Mouse (Mus musculus): ENCODE results near the gene Stag3.
A peak's percentile ranks its signal among the peaks of the same experiment; 100 is the strongest.

Gene Stag3

GRCm38 (mm10) chr5:138268980-138269379 lies 11.1 kb upstream of the Stag3 start:
- DNase-seq (ENCODE audit: low spot score in 2 of 2), result no peak

GRCm38 (mm10) chr5:138271232-138271631 lies 8.8 kb upstream of the Stag3 start:
- no peak for DNase-seq (ENCODE audit: low spot score in 2 of 2)

DNA sequence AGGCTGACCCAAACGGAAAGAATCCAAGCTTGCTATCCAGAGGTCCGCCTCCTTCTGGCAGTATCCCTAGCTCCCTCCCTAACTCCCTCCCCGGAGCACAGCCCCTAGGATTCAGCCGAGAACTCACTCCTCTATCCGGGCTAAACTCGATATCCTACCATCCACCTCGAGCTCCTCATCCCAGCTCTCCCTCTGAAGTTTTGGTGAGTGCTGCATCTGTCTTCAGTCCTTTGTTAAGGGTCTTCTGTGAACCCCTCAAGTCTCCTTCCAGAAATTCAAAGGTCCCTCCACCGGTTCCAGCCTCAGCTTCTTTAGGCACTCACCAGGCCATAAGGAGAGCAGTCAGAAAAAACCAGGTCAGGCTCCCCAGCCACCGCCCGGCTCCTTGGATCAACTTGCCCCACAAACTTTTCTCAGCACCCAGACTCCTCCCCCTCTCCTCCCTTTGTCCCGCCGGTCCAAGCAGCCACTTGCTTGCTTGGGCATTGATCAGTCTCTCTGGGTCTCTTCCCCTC lies 7.6 kb upstream of the Stag3 start, which contains the start of gene Gal3st4:
TSS of gene Gal3st4 (minus strand) at position 432 of the 515 bp plus-strand sequence.
- peak in 1 of 2 experiments; percentile 38 for DNase-seq (ENCODE audit: low spot score in 2 of 2)

DNA sequence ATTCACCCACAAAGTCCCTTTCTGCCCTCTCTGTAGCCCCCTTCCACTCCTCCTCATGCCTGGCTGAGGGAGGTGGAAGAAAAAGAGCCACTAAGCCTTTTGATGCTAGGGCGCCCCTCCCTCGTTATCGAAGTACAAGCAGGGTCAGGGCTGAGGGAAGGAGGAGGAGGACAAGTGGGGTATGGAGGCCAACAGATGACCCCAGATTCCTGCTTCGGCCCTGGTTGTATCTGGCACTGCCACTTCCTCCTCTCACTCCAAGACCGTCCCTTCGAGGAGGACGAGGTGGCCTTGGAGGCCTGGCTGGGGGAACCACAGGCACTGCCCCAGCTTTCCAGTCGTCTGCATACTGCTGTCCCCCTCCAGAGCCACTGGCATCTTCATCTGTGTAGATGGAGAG lies 5.9 kb upstream of the Stag3 start:
- no peak for DNase-seq (ENCODE audit: low spot score in 2 of 2)

DNA sequence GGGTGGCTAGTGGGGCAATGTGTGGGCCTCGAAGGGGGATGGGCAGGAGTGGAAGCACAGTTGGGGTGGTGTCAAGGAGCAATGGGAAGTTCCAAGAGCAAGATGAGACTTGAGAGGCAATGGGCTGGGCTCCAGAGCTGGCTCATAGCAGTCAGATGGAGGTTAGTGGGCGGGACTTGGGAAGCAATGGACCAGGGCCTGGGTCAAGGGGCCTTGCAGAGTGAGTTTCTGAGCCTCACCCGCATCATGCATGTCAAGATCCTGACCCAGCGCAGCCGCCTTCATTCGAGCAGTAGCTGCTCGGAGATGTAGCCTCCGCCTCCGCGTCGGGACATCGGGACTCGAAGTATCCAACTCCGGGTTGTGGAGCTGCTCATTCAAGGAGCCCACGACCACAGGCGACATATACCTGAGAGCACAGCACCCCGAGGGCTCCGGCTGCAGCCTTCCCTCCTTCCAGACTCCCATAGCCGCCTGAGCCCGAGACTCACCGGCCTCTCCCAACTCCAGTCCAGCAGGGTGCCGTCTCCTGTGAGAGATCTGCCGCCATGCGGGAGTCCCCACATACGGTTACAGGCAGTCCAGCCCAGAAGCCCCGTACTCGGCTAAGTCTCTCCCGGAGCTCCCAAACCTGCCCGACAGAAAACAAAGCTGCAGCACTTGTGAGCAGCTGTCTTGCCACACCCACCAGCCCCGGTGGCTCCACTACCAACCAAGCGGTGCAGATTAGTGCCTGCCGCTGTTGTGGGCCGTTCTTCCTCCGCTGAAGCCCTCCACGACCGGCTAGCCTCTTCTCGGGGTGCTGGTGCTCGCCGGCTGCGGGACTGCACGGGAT lies 4.6 kb upstream of the Stag3 start:
- peak in 1 of 2 experiments; percentile 38 for DNase-seq (ENCODE audit: low spot score in 2 of 2)

DNA sequence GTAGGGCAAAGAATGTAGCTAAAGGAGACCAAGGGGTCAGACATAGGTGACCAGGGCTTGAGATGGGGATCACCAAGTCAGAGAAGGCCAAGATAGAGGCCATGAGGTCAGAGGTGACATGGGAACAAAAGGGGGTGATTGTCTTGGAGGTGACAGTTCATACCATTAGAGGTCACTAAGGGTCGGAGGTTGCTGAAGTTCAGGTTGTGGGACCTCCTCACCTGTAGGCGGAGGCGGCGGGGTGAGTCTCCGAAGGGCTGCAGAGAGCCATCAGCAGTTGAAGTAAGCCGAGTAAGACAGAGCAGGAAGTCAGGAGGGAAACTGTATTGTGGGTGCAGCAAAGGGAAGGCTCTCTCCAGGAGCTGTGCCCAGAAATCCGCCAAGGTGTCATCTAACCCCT lies 2.0 kb upstream of the Stag3 start:
- DNase-seq (ENCODE audit: low spot score in 2 of 2), result no peak

GRCm38 (mm10) chr5:138280425-138280768 lies 357 bp downstream of the Stag3 start:
- no peak for DNase-seq (ENCODE audit: low spot score in 2 of 2)

DNA sequence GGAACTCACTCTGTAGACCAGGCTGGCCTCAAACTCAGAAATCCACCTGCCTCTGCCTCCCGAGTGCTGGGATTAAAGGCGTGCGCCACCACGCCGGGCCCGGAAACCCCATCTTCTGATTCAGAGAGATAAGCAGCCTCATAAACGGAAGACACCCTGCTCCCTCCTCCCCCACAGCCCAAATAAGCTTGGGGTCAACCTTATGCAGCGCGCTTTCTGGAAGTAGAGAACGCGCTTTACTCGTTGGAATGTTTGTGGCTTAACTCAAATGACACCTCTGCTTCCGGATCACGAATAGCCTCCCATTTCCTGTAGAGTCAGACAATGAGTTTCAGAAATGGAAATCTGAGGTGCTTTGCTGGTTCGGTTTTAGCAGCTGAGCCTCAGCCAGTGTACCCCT lies 789 bp downstream of the Stag3 start:
- no peak for DNase-seq (ENCODE audit: low spot score in 2 of 2)

DNA sequence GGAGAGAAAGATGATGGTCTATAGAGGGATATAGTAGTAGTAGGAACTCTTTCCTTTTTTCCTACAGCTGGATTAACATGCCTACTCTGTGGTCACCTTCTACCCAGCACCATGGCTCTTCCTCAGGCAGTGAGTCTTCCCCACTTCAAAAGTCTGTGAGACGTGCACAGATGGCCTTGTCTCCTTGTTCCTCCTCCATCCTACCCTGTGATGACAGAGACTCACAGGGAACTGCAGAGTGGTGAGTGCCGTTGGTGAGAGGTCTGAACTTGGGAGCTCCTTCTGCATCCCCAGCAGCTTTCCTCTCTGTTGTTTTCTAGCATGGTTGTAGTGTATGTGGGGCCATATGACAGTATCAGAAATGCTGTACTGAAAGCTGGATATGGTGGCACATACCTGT lies 1.8 kb downstream of the Stag3 start:
- DNase-seq (ENCODE audit: low spot score in 2 of 2), result no peak

DNA sequence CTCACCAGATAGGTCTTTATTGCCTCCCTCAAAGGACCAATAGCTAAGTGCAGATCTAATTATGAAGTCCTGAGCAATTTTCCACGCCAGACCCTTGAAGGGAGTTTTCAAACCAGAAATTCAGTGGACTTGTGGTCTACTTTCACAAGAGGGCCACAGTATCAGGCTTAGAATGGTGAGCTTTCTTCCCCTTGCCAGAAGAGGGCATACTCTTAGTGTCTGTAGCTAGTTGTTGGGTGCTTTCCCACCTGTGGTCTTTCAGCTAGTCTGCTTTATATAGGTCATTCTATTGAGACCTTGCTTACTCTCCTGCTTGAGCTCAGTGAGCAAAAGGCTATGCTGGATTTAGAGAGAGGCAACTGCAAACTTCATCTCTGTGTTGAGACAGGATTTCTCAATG lies 3.5 kb downstream of the Stag3 start:
- DNase-seq (ENCODE audit: low spot score in 2 of 2), result no peak

DNA sequence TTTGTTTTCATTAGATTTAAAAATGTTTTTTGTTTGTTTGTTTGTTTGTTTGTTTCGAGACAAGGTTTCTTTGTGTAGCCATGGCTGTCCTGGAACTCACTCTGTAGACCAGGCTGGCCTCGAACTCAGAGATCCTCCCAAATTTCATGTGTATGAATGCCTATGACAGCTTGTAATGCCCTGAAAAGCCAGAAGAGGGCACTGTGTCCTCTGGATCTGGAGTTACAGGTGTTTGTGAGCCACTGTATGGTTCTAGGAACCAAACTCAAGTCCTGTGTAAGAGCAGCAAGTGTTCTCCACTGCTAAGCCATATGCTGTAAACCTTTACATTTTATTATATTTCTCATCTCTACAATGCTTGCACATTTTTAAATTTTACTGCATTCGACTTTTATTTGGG lies 7.8 kb downstream of the Stag3 start:
- DNase-seq (ENCODE audit: low spot score in 2 of 2), result no peak

DNA sequence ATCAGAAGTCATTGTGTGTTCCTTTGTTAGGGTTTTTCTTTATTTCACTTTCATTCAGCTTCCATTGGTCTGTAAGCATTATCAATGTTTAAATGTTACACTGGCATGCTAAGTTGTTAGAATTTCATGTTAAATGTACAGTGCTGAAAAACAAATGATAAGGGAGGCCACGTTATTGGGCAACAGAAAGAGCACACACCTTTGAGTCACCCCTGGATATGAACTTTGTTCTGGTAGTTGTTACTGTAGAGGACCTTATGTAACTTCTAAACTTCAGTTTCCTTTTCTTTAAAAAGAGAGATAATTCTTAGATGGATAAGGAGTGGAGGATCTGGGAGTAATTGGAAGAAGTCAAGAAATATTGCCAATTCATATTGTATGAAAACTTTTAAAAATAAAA lies 11.6 kb downstream of the Stag3 start:
- no peak for DNase-seq (ENCODE audit: low spot score in 2 of 2)

- DNase-seq (ENCODE audit: low spot score in 2 of 2), result no peak
Measured at GRCm38 (mm10) chr5:138294158-138294557, 14.1 kb downstream of the Stag3 start.

GRCm38 (mm10) chr5:138299613-138300012 lies 19.6 kb downstream of the Stag3 start:
- DNase-seq (ENCODE audit: low spot score in 2 of 2), result no peak

GRCm38 (mm10) chr5:138312795-138313194 lies 32.8 kb downstream of the Stag3 start:
- DNase-seq (ENCODE audit: low spot score in 2 of 2), result no peak

- no peak for DNase-seq (ENCODE audit: low spot score in 2 of 2)
Measured at GRCm38 (mm10) chr5:138341661-138342060, 61.6 kb downstream of the Stag3 start, which contains the start of gene Pvrig. Pvrig (plus strand) TSS chr5:138341961.

- no peak for DNase-seq (ENCODE audit: low spot score in 2 of 2)
Measured at GRCm38 (mm10) chr5:138343216-138343615, 63.2 kb downstream of the Stag3 start.

All from urinary bladder, adult 18-20 months (tissue).